Mouse (Mus musculus) right cerebral cortex, adult 18-20 months (tissue): ENCODE measurements around the gene Sag.
"Not testable (repeated sequence)": the region's sequence is repeated elsewhere in the genome, so short reads cannot be mapped to it uniquely, and the experiment has no call there.

Experiments
- DNase-seq: peaks from one replicate; pipeline ENCODE4 v3.0.0; 2022; ENCODE audit warnings: mixed read lengths

Gene Sag

DNA sequence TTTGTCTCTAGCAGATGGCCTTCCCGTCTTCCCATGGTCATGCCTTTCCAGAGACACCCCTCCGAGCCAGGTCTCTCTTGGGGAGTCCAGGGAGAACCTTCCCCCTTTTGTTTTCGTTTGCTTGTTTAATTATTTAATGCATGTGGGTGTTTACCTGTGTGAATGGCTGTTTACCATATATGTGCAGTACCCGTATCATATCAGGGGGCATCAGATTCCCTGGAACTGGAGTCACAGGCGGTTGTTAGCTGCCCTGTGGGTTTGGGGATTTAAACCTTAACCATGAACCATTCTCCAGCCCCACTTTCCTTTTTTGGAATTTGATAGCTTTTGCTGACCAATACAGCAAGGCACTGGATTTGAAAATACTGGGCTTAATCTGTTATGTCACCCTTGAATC, 21.8 kb downstream of the Sag start:
- no peak for DNase-seq

DNA sequence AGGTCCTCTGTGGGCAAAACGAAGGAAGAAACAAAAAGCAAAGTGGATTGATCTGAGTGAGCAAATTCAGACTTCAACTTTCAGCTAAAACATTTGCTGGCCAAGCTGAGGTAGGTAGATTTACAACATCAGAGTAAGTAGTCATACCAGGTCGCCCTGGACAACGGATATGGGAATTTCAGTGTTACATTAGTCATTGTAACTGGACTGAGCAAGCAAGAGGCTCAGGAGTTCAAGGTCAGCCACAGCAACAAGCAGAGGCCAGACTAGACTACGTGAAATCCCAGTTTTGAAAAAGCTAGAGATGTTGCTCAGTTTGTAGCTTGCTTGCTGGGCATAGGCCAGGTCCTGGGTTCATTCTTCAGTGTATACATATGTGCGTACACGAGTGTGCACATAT, 22.5 kb downstream of the Sag start:
- no peak for DNase-seq

DNA sequence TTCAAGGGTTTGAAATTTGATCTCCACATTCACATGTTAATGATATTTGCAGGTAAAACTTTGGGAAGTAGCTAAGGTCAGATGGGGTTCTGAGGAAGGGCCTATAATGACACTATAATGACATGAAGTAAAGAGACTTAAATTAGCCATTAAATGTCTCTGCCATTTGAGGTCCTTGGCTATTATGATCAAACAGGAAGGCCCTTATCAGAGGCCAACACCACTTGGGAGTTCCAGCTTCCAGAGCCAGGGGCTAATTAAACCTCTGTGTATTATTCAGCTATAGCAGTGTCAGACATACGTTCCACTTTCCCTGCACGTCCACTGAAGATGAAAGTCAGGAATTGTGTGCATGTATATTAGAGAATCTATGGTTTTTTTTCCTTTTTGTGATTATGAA, 23.0 kb downstream of the Sag start:
- DNase-seq = no peak

DNA sequence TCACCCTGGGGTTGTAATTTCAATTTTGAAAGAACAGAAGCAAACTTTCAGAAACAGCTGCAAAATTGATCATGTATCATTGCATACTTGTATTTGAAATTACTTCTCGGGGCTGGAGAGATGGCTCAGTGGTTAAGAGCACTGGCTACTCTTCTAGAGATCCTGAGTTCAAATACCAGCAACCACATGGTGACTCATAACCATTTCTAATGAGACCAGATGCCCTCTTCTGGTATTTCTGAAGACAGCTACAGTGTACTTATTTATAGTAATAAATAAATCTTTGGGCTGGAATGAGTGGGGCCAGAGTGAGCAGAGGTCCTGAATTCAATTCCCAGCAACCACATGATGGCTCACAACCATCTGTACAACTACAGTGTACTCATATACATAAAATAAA, 24.0 kb downstream of the Sag start:
- not testable (repeated sequence) for DNase-seq

DNA sequence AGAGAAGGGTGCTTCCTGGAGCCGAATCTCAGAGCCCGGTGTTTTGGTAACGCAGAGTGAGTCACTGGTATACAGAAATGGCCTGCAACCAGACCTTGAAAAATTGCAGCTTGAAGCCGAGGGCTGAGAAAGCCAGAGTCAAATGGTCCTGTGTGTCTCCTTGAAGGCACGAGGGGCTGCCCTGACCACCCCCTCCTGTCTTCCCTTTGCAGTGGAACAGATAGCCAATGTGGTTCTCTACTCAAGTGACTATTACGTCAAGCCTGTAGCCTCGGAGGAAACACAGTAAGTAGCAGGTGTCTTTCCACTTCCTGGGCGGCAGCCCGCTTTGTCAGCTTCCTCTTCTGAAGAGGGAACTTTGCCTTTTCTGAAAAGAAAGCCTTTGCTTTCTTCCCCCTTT, 24.7 kb downstream of the Sag start:
- no peak for DNase-seq

DNA sequence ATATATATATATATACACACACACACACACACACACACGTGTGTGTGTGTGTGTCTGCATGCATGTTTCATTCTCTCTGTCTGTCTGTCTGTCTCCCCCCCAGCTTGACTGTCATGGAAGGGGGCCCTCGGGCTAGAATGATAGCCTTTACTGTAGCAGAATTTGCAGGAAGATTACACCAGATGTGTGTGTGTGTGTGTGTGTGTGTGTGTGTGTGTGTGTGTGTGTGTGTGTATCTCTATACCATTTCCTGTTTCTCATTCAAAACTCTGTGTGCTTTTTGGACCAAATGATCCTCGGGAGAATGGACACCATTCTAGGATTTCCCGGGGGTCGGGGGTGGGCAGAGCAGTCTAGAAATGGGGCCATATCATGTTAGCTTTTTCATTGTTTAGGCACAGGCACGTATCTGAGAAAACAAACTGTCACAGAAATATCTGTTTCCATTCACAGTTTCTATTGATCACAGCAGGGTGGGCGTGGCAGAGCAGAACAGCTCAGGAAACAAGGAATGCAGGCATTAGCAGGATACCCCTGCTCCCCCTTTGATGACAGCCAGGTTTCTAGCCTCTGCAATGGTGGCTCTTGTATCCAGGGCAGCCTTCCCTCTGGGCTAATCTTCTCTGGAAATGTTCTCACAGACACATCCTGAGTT, 25.6 kb downstream of the Sag start:
- DNase-seq = no peak

DNA sequence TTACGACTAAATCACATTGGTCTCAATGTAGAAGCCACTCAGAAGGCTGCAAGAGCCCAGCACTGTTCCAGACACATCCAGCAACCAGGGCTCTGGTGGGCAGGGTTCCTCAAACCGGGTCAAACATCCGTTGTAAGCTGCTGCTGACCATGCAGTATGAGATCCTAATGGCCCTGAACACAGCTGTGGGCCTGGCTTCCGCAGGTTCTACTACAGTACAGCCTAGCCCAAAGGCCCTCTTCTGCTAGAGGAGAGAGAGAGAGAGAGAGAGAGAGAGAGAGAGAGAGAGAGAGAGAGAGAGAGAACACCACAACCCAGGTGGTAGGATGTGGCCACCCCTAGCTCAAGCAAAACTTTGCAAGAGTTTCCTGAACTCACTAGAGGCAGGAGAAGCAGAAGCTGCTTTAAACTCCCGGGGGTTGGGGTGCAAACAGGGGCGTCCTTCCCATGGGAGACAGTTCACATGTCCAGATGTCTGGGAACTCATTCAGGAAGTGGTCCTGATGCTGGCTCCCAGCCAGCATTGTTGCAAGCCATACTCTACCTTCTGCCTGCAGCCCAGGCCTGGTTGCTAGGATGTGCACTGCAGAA, 26.2 kb downstream of the Sag start:
- DNase-seq = no peak

DNA sequence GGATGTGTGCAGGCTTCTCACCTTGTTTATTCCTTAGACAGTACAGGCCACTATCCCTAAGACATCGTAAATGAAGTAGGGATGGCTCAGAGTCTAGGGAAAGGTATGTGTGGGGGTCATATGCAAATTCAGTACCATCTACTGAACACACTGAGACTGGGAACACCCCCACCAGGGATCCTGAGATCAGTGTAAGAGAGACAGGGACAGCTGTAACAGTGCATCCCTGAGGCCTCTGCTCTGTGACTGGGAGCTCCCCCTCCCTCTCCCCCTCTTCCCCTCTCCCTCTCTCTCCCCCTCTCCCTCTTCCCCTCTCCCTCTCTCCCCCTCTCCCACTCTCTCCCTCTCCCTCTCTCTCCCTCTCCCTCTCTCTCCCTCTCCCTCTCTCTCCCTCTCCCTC, 33.0 kb downstream of the Sag start:
- DNase-seq = no peak

DNA sequence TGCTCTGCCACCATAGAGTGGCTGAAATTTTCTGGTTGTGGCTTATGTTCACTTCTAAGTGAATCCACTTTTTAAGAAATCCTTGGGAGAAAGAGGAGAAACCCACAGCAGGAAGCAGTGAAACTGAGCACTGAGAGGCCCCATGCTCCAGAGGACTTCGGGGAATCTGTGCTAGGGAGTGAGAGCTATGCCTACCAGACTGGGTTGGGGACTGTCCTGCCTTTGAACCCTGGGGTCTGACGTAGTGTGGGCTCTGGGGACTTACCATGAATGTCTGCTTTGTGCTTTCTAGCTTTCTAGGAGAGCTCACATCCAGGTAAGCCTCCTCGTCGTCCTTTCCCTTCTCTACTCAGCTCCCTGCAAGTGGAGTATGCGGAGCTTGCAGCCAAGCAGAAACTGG, 33.5 kb downstream of the Sag start:
- no peak for DNase-seq

DNA sequence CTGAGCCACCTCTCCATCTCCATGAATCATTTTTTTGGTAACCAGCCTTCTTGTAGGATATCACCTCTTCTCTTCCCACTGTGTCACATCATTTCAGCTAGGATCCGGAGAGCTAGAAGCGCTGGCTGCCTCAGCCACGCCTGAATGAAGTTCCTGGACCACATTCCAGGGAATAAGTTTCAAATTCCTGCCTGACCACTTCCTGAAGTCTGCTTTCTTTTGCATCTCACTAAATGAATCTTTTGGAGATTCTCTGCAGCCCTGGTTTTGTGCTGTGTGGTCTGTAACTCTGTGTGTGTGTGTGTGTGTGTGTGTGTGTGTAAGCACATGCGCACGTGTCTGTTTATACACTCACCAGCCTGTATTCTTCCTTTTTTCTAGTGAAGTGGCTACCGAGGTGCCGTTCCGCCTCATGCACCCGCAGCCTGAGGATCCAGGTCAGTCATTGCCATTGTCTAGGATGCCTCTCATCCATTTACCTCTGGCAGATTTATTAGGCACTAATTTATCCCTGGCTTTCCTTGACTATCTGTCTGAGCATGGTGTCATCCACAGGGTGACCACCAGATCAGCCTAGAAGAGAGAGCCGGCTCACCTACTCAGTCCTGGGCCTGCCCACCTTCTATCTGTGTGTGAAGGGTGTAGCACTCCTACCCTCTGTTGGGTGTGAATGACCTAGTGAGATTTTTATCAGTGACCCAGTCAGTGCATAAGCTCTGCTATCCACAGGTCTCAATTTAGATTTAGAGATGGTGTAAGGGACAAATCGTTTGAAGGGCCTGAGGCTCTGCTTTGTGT, 37.1 kb downstream of the Sag start:
- no peak for DNase-seq

DNA sequence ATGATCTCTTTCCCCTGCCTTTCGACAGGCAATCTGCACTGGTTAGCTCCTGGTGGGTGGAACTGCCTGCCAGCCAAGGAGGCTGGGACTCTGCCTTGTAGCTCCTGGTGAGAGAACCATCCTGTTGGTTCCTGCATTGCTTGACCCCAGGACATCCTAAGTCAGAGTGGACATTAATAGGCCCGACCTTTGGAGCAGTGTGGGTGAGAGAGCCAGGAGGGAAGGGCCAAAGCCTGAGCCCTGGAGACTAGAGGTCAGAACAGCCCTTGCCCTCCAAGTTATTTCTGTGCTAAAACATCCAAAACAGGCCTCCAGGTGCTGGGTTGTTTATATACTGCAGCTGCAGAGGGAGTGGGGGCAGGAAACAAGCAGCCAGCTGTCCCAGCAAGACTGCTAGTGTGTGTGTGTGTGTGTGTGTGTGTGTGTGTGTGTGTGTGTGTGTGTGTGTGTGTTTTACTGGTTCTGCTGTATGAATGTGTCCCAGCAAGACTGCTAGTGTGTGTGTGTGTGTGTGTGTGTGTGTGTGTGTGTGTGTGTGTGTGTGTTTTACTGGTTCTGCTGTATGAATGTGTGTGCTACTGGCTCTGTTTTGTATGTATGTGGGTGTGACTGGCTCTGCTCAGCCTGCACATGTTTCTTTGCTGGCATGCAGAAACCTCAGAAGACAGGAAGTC, 43.5 kb downstream of the Sag start:
- no peak for DNase-seq

DNA sequence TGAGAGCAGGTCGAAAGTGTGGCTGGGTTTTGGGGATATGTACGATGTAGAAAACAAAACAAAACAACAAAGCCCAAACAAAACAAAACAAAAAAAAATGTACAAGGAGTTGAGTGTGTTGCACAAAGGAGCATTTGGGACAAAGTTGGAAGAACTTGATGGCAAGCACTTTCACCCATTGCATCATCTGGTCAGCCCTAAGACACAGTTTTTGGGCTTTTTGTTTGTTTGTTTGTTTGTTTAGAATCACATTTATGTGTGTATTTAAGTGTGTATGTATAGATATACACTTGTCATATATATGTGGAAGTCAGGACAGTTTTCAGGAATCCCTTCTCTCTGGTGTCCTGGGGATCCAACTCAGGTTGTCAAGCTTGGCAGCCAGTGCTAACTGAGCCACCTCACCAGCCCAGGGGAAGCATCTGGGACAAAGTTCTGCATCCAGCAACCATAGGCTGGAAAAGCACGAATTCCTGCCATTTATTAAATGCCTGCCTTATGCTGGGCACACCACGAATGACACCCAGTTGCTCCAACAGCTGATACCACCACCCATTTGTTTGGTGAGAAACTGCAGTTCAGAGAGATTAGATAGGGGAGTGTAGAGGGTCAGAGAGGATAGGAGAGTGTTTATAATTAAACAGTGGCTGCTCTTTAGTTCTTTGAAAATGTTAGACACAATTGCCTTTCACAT, 44.1 kb downstream of the Sag start:
- no peak for DNase-seq

DNA sequence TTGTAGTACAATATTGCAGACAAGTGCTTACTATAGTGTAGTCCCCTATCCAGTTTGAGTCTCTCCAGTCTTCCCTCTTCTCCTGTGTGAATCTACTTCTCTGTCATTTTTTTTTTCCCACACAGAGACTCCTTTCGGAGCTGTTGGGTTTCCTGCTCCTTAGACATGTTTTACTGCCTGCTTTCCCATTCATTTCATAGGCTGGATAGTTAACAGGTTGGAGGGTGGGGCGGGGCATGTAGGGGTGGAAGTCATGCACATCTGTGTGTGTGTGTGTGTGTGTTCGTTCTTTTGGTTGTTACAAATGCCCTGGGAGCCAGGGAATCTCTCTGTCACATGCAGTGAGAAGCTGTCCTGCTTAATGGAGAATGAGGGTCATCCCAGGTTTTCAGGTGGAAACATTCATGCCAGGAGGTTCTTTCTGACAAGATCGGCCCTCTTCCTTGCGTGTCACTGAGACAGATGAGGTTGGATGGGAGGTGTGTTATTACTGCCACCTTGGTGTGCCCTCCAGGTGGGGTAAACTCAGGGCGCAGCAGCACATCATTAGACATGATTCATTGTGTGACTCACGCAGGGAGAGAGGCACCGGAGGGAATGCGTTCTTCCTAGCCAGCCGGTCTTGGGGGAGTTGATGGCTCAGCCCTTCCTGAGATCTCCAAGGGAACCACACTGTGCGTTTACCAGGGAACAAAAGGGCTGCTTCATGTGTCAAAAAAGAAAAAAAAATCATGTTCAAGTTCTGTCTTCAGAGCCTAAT, 44.9 kb downstream of the Sag start:
- peak; percentile 73 for DNase-seq

DNA sequence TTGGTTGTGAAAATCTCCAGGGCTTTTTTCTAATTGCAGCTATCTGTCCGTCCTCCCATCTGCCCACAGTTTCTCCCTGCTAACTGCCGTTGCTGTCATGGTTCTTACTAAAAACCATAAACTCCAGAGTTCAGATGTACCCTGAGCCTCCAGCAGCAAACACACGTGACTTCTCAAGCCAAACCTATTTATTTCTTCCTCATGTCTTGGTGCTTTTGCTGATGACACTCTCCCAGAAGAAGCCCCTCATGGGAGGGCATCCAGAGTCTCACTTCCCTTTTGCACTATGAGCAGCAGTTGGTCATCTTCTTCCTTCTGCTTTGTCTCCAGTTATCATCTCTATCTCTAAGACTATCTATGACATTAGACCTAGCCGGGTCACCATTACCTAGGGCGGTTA, 45.8 kb downstream of the Sag start:
- DNase-seq = no peak

DNA sequence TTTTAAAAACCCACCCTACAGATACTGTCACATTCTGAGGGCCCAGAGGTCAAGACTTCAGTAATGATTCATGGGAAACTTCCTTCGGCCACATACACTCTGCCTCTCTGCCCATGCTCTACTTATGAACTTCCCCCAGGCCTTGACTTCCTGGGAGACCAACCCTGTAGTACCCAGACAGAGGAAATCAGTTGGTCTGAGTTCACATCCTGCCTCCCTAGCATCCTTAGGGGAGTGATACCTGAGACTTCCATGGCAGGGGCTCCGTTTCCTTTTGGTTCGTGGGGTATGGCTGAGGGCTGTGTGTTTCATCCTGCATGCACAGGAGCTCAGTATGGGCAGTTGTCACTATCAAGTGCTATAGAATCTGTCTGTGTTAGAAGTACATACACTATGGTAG, 47.9 kb downstream of the Sag start:
- DNase-seq = no peak

DNA sequence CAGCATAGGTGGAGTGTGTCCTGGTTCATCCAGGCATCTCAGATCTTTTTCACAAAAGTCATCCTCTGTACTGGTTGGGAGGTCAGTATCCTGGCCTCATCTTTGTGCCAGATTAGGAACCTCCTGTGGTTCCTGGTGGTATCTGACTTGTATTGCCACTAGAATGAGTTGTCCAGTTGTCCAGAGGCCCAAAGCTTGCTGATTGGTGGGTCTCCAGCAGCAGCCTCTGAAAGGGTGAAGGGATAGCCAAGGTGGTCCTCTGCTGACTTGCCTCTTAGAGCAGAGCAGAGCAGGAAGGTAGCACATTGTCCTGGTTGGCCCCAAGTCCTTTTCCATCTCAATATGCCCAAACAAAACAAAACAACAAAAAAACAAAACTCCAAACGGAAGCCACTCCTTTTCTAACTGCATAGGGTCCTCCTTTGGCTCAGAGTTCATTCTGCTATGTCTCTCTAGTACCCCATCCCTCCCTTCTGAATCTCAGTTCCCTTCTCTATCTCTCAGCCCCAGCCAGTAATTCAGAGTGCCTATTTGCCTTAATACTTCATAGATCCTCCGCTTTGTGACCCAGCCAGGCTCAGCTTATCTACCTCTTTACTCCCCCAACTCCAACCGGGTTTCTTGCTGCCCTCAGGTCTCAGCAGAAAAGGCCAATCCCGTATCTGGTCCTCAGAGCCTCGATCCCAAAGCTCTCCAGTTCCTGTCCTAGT, 48.8 kb downstream of the Sag start:
- no peak for DNase-seq

DNA sequence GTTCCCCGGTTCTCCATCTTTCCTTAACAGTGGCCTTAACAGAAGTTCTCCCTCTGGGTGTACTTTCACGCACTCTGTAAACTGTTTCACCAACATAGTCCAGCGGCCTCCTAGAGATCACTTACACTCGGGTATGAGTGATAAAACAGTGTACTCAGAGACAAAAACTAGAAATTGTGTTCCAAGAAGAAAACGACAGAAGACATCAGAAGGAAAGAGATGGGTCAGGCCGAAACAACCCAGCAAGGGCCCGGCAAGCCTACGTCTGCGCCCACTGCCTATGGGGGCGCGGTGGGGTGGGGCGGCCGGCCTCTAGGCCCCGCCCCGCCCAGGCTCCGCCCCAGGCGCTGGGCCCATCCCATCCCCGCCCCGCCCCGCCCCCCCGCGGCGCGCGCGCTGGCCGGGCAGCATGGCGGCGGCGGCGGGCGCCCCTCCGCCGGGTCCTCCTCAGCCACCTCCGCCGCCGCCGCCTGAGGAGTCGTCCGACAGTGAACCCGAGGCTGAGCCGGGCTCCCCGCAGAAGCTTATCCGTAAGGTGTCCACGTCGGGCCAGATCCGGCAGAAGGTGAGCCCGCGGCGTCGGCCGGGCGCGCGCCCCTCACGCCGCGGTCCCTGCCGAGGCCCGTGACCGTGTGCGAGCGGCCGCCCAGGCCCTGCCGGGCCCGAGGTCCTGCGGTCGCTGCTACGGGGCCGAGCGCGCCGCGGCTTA, 49.6 kb downstream of the Sag start, which contains the start of gene Dgkd:
Dgkd (plus strand) TSS at position 396 of the 709 bp plus-strand sequence.
- peak; percentile 67 for DNase-seq

DNA sequence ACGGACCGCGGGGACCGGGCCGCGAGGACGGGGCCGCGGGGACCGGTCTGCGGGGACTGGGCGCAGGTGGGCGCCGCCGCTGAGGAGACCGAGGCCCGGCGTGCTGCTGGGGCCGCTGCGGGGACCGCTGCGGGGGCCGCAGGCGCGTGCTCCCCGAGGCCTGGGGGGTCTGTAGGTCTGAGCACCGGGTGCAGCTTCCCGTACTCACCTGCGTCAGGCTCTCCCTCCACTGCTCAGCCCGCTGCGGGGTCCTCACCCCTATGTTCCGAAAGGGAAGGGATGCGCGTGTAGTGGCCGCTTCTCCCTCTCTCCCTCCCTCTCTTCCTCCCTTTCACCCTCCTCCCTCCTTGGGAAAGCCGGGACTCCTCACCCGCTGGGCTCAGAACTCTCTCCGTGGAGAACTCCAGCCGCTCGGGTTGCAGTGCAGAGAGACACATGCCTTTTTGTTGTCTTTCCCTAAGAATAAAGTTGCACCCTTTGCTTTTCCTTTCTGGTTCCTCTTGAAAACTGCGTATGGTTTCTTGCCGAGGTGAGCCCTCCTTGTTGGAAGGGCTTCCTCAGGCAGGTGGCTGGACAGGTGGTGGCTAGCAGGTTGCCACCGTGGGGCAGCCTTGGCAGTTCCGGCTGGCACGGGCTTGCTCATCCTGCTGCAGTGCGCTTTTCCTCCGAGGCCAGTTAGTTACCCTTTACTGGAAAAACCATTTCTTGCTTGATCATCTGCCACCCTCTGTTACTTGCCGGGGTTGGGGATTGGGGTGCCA, 50.3 kb downstream of the Sag start:
- peak; percentile 30 for DNase-seq

DNA sequence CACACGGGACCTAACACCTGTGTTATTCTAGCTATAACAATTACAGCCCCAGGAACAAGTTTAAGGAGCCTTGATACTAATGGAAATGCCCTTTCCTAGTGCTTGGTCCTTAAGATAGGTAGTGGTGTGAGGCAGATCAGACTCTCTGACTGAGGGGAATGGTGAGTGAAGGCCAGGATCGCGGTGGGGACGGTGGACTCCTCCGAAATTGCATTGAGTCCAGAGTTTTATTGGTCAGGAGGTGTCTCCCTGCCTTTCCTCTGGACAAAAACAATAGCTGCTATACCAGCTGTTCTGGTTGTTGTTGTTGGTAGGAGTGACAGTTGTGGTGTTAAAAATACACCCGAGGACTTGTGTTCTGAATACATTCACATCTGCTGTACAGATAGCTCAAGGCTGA, 50.9 kb downstream of the Sag start:
- no peak for DNase-seq

DNA sequence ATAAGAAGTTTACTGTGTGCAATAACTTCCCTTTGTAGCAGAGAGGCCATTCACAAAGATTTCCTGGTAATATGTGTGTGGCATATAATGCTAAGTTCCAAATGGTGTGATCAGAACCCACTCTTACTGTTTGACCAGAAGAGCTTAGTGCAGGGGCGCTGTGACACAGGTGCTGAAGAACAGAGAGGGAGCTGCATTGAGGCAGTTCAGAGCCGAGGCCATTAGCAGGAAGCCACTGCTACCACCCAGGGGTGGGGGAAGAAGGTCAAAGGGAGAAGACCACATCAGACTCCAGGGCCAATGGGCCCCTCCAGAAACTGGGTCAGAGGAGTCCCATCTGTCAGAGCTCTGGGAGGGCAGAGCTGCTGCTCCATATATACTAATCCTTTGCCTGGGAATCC, 51.4 kb downstream of the Sag start:
- DNase-seq = no peak
